Comparison of ENCODE assay signal across 8 mouse cellular contexts in genomic region chr5:124095077-124095581, GRCm38 (mm10). TPM values are rescaled to one million over a fixed set of nuclear protein-coding genes. Genes with fewer than 3 reads are reported as not detected.
DNase-seq lines count a peak whose midpoint lies in the region; ATAC-seq and TF ChIP-seq lines count a peak whose summit lies in the region.

No protein-coding gene starts in this region.

- H3K4me3 ChIP-seq in C2C12 (ENCODE audit: insufficient read depth, poor library complexity, severe bottlenecking): no peak overlapping the region
- H3K4me3 ChIP-seq in embryonic facial prominence, embryonic 12.5 days: peak overlapping the region; percentile 45
- peak overlapping the region; percentile 64 for H3K4me3 ChIP-seq in hindbrain, embryonic 16.5 days (ENCODE audit: low read length)
- H3K4me3 ChIP-seq in stomach, embryonic 16.5 days (replicated peaks; ENCODE audit: low read length): peak overlapping the region; percentile 50

- no peaks in the 10 kb centered on the region for H3K79me2 ChIP-seq in C2C12 (ENCODE audit: control insufficient read depth, insufficient read depth)

- peak; percentile 6; the same call in 1 of the 2 replicates for ATAC-seq in frontal cortex, adult (ENCODE audit: low TSS enrichment)
- 0 out of 2 replicates have a peak, but pooled peaks have one; percentile 35 for ATAC-seq in embryonic facial prominence, embryonic 12.5 days (ENCODE audit: insufficient number of reproducible peaks, insufficient read depth, low FRiP score, low TSS enrichment)
- ATAC-seq in hindbrain, embryonic 16.5 days: peak; percentile 79
- peak; percentile 16 for ATAC-seq in megakaryocyte, adult 5-6 weeks (ENCODE audit: poor library complexity, severe bottlenecking)
- 0 out of 2 replicates have a peak, but pooled peaks have one; percentile 5 for ATAC-seq in stomach, embryonic 16.5 days (ENCODE audit: insufficient read depth, low FRiP score)

- no peaks in the 10 kb centered on the region for H3K9me3 ChIP-seq in embryonic facial prominence, embryonic 12.5 days
- H3K9me3 ChIP-seq in hindbrain, embryonic 16.5 days (ENCODE audit: control insufficient read depth, low read length): no peaks in the 10 kb centered on the region
- H3K9me3 ChIP-seq in stomach, embryonic 16.5 days (replicated peaks; ENCODE audit: control insufficient read depth, low read length): no peaks in the 10 kb centered on the region

- no peak for DNase-seq in frontal cortex, postnatal 10 days (ENCODE audit: low spot score in 2 of 2)
- DNase-seq in right cerebral cortex, adult 2 months (ENCODE audit: low spot score in 2 of 2): no peak

- H3K36me3 ChIP-seq in C2C12 (ENCODE audit: control insufficient read depth, insufficient read depth): no peaks in the 10 kb centered on the region
- H3K36me3 ChIP-seq in embryonic facial prominence, embryonic 12.5 days: no peaks in the 10 kb centered on the region
- no peaks in the 10 kb centered on the region for H3K36me3 ChIP-seq in hindbrain, embryonic 16.5 days (ENCODE audit: control insufficient read depth, insufficient read depth, low read length)
- H3K36me3 ChIP-seq in stomach, embryonic 16.5 days (ENCODE audit: control insufficient read depth, insufficient read depth, low read length): no peaks in the 10 kb centered on the region

- TF ChIP-seq CTCF in C2C12 (IDR thresholded peaks at IDR 0.05; ENCODE audit: control insufficient read depth, insufficient read depth, insufficient read length): no peak

- no peaks in the 10 kb centered on the region for H3K27me3 ChIP-seq in C2C12 (ENCODE audit: control insufficient read depth, insufficient read depth, insufficient read length)
- peaks cover 19% of the 10 kb centered on the region; the same call in 1 of the 2 replicates for H3K27me3 ChIP-seq in embryonic facial prominence, embryonic 12.5 days
- no peaks in the 10 kb centered on the region for H3K27me3 ChIP-seq in hindbrain, embryonic 16.5 days (replicated peaks; ENCODE audit: control insufficient read depth, insufficient read depth, low read length)
- H3K27me3 ChIP-seq in stomach, embryonic 16.5 days (ENCODE audit: control insufficient read depth, insufficient read depth, low read length): no peaks in the 10 kb centered on the region

- no peaks in the 10 kb centered on the region for H3K79me3 ChIP-seq in C2C12 (ENCODE audit: low read depth)

- peak overlapping the region; percentile 49; the same call in 1 of the 2 replicates for H3K9ac ChIP-seq in embryonic facial prominence, embryonic 12.5 days
- peak overlapping the region; percentile 79 for H3K9ac ChIP-seq in hindbrain, embryonic 16.5 days (ENCODE audit: low read depth, low read length)
- peak overlapping the region; percentile 66 for H3K9ac ChIP-seq in stomach, embryonic 16.5 days (ENCODE audit: low read length)

- H3K27ac ChIP-seq in embryonic facial prominence, embryonic 12.5 days: no peak overlapping the region
- H3K27ac ChIP-seq in hindbrain, embryonic 16.5 days (ENCODE audit: low read depth, low read length): peak overlapping the region; percentile 57
- H3K27ac ChIP-seq in stomach, embryonic 16.5 days (ENCODE audit: low read length): no peak overlapping the region

- peaks cover 8% of the 10 kb centered on the region for H3K4me1 ChIP-seq in embryonic facial prominence, embryonic 12.5 days
- H3K4me1 ChIP-seq in hindbrain, embryonic 16.5 days (ENCODE audit: control insufficient read depth, insufficient read depth, low read depth, low read length): peaks cover 6% of the 10 kb centered on the region; the same call in 1 of the 2 replicates
- peaks cover 6% of the 10 kb centered on the region for H3K4me1 ChIP-seq in stomach, embryonic 16.5 days (ENCODE audit: control insufficient read depth, insufficient read depth, low read length)

- H3K4me2 ChIP-seq in embryonic facial prominence, embryonic 12.5 days (replicated peaks): peak overlapping the region; percentile 78
- H3K4me2 ChIP-seq in hindbrain, embryonic 16.5 days (ENCODE audit: low read length): peak overlapping the region; percentile 70
- peak overlapping the region; percentile 97 for H3K4me2 ChIP-seq in stomach, embryonic 16.5 days (ENCODE audit: low read depth, low read length)

- WGBS in embryonic facial prominence, embryonic 12.5 days: 12% methylated on average over 19 of the region's 19 CpGs
- WGBS in hindbrain, embryonic 16.5 days: 11% methylated on average over 19 of the region's 19 CpGs
- WGBS in stomach, embryonic 16.5 days: 16% methylated on average over 19 of the region's 19 CpGs

- H3ac ChIP-seq in C2C12 (ENCODE audit: control insufficient read depth, insufficient read length, low read depth): peak overlapping the region; percentile 10

TF ChIP-seq in C2C12, 6 proteins besides CTCF, POLR2A, EP300 and RAD21:
- TF ChIP-seq FOSL1 (IDR thresholded peaks at IDR 0.05; ENCODE audit: insufficient read depth, low read length, poor library complexity, severe bottlenecking) (no peak), MYOD1 (IDR thresholded peaks at IDR 0.05; ENCODE audit: control insufficient read depth, insufficient read length, low read depth) (no peak), CEBPB (IDR thresholded peaks at IDR 0.05; ENCODE audit: low read depth) (no peak), MYOG (IDR thresholded peaks at IDR 0.05; ENCODE audit: control insufficient read depth, extremely low read depth, insufficient read length) (no peak), MAX (IDR thresholded peaks at IDR 0.05) (no peak), USF1 (IDR thresholded peaks at IDR 0.05; ENCODE audit: low read depth) (no peak)

RNA-seq across cellular contexts. Expression of gene Abcb9, which starts 0.5 kb away (rescaled TPM):
- polyA plus RNA-seq in C2C12 (2012; fragmentation: generic; extraction: Trizol): 0.46 TPM
- polyA plus RNA-seq in embryonic facial prominence, embryonic 12.5 days (2016; fragmentation: Nextera tagmentation; extraction: Ambion mirVana): 1.3 and 1.9 TPM in 2 replicates
- 27.2 and 28.1 TPM in 2 replicates for polyA plus RNA-seq in hindbrain, embryonic 16.5 days (2015; fragmentation: Nextera tagmentation; extraction: Ambion mirVana)
- 0.62 and 1.4 TPM in 2 replicates for total RNA-seq in megakaryocyte, adult 5-6 weeks (2015)
- total RNA-seq in megakaryocyte, adult 5-6 weeks (2017): 0.12 and 1.3 TPM in 2 replicates
- 3.2 and 3.7 TPM in 2 replicates for polyA plus RNA-seq in stomach, embryonic 16.5 days (2015; fragmentation: Nextera tagmentation; extraction: Ambion mirVana)

RNA-seq across cellular contexts. Expression of gene Ogfod2, which starts 17.0 kb away (rescaled TPM):
- polyA plus RNA-seq in C2C12 (2012; fragmentation: generic; extraction: Trizol): 10.7 TPM
- 19.2 and 21.0 TPM in 2 replicates for polyA plus RNA-seq in embryonic facial prominence, embryonic 12.5 days (2016; fragmentation: Nextera tagmentation; extraction: Ambion mirVana)
- 41.9 and 44.2 TPM in 2 replicates for polyA plus RNA-seq in hindbrain, embryonic 16.5 days (2015; fragmentation: Nextera tagmentation; extraction: Ambion mirVana)
- 3.4 and 3.6 TPM in 2 replicates for total RNA-seq in megakaryocyte, adult 5-6 weeks (2015)
- total RNA-seq in megakaryocyte, adult 5-6 weeks (2017): 2.6 and 6.4 TPM in 2 replicates
- 27.7 and 30.2 TPM in 2 replicates for polyA plus RNA-seq in stomach, embryonic 16.5 days (2015; fragmentation: Nextera tagmentation; extraction: Ambion mirVana)

RNA-seq across cellular contexts. Expression of gene Arl6ip4, which starts 20.8 kb away (rescaled TPM):
- polyA plus RNA-seq in C2C12 (2012; fragmentation: generic; extraction: Trizol): 79.6 TPM
- polyA plus RNA-seq in embryonic facial prominence, embryonic 12.5 days (2016; fragmentation: Nextera tagmentation; extraction: Ambion mirVana): 113 and 122 TPM in 2 replicates
- 75.3 and 81.1 TPM in 2 replicates for polyA plus RNA-seq in hindbrain, embryonic 16.5 days (2015; fragmentation: Nextera tagmentation; extraction: Ambion mirVana)
- total RNA-seq in megakaryocyte, adult 5-6 weeks (2015): 45.4 and 53.0 TPM in 2 replicates
- 80.5 and 87.7 TPM in 2 replicates for total RNA-seq in megakaryocyte, adult 5-6 weeks (2017)
- 76.1 and 81.6 TPM in 2 replicates for polyA plus RNA-seq in stomach, embryonic 16.5 days (2015; fragmentation: Nextera tagmentation; extraction: Ambion mirVana)

Comparison
In these comparisons a context has a peak if more than half of its experiments do, and no peak if none do; other contexts are left out.
1. ATAC-seq: peak in every context shown above with its lines; median percentile 79 in hindbrain, embryonic 16.5 days; 35 in embryonic facial prominence, embryonic 12.5 days; 16 in megakaryocyte, adult 5-6 weeks; 6 in frontal cortex, adult; 5 in stomach, embryonic 16.5 days.